Mouse (Mus musculus) mesoderm, embryonic 11.5 days (tissue): ENCODE data around the gene B230118H07Rik.

Experiments used
- DNase-seq: peaks from one replicate; pipeline ENCODE4 v3.0.0-alpha.2; 2012; ENCODE audit warnings: low read depth, low spot score

B230118H07Rik gene

DNA sequence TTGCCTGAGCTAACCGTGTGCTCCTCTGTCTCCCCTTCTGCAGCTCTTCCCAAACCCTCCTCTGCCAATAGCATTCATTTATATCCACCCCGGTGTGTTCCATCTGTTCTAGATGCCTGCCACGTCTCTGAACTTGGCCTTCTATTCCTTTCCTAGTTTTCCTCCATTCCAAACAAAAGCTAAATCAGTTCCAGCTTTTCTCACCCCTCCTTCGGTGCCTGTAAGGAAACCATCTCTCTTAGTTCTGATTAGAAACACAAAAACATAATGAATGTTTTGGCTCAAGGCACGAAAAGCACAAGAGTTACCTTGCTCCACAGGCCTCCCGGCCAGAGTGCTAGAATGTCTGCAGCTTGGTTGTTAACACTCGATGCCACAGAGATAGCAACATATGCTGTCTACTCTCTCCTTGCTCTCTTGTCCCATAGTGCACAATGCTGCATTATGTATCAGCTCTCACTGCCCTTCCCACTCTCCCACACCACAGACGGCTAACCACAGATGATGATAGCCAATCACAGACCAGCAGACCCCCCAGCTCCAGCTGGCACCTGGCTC, at the start of gene B230118H07Rik, which contains the start of gene Rag1:
TSS of gene B230118H07Rik (minus strand) at position 419 of the 558 bp plus-strand sequence.
TSS of gene Rag1 (minus strand) at position 388 of the 558 bp plus-strand sequence.
- no peak for DNase-seq

DNA sequence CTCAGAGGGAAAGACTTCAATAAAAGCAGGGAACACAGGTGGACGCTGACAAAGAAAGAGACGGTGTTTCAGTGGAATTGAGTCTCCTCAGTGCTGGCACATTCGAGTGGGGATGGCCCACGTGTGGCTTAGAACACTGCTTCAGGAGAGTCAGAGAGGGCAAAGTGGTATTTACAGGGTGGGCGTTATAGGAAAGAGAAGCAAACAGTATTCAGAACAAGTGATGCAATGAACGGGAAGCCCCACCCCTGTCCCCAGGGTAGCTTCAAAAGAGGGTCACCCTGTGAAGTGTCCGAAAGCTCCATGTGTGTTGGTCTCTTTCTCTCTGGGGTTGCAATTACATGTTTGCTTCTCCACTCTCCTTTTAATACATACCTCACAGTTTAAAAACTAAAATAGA, 46.3 kb upstream of the B230118H07Rik start:
- DNase-seq: no peak

DNA sequence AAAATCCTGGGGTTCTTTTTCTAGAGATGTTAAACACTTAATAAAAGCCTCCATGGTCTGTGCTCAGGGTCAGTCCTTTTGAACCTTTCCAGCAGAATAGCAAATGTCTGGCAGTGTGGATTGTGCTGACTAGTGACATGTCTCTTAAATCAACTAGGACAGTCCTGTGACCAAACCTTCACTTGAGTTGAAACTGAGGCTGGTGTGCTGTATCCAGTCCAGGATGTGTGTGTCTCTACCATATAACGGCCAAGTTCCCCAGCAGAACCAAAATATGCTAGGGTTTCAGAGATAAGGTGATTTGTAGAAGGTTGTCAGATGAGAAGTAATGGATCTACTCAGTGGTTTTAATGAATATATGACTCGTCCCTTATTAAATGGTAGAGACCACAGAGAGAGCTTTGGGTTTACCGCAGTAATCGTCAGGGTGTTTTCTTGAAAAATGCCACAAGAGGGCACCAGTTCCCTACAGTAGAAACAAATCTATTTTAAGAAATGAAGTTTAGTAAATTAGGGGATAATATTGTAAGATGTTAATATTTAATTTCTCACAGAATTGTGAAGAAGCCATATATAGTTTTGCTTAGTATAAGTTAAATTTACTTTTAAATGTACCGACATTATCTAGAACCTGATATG, 44.4 kb upstream of the B230118H07Rik start:
- DNase-seq: no peak

DNA sequence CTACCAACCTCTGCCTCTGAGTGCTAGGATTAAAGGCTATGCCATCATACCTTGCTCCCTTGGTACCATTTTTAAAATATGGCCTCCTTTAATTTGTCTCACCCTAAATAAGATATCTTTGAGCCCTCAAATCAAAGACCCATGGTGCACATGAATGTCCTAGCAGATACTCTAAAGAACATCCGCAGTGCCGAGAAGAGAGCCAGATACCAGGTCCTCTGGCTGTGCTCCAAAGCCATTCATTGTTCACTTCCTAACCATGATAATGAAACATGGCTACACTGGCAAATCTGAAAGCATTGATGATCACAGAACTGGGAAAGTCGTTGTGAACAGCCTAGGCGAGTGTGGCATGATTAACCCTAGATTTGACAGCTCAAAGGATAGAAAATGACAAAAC, 43.7 kb upstream of the B230118H07Rik start:
- no peak for DNase-seq

DNA sequence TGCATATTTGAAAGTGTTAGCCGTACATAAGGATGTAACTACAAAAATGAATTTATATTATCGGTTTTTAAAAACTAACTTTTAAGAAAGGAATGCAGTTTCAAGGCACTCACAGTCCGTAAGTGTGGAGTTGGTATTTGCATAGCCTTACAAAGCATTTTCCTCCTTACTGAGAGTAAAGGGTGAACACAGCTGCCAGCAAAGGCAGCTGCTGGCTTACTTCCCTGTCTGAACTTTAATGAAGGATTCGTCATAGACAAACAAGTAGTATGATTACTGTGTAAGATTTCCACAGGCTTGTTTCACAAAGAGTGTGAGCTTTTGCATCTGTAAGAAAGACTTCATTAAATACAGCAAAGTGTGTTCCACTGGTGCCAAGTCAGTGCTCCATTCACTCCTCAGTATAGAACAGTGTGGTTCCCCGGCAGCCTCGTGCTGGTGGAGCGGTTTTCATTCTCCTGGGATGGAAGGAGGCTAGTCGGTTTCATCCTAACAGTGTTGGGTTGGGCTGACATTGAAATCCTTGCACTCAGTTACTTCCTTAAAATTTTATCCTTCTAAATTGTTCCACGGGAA, 41.0 kb upstream of the B230118H07Rik start:
- no peak for DNase-seq

DNA sequence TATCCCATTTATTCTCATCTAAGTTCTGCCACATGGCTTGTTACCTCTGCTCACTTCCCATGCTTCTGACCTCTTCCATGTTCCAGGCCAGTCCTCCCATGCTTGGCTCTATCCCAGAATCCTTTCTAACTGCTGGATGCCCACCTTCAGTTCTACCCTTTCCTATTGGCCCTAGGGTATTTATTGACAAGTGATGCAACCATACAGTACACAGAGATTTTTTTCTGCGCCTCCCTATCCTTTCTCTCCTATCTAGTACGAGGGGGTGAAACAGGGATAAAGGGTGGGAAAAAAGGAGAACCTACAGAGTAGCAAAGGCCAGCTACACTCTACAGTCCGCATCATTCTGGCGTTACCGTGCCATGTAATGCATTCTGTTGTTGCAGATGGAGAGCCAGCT, 38.7 kb upstream of the B230118H07Rik start:
- DNase-seq: no peak

DNA sequence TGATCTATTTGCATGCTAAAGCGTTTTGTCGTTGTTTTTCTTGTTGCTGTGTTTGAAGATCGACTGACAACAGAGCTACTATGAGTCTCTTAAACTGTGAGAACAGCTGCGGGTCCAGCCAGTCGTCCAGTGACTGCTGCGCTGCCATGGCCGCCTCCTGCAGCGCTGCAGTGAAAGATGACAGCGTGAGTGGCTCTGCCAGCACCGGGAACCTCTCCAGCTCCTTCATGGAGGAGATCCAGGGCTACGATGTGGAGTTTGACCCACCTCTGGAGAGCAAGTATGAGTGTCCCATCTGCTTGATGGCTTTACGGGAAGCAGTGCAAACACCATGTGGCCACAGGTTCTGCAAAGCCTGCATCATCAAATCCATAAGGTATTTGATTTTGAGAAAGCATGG, 35.1 kb upstream of the B230118H07Rik start:
- no peak for DNase-seq

DNA sequence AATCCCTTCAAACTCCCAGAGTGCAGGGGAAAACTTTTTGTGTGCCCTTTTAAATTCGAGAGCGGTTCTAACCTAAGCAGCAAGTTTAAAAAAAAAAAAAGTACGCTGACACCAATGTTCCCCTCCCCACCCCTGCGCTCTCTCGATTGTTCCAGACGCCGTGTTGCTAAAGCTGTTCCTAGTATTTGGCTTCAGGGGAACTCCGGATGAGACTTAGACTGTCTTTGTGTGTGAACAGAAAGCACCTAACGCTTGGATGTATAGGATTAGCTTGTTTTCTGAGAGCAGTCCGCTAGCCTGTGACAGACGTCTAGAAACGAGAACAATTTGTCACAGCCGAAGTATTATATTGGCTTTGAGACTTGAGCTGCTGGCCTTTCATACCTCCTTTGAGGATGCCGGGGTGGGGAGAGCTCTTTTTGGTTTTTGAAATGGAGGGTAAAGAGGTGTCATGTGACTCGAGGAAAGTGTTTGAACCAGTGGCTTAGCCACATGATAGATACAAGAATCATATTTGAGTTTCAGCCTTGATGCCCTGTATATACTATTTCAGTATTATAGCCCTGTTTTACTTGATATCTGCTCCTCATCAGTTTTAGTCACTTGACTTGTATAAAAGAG, 29.9 kb upstream of the B230118H07Rik start:
- DNase-seq: peak; percentile 13

DNA sequence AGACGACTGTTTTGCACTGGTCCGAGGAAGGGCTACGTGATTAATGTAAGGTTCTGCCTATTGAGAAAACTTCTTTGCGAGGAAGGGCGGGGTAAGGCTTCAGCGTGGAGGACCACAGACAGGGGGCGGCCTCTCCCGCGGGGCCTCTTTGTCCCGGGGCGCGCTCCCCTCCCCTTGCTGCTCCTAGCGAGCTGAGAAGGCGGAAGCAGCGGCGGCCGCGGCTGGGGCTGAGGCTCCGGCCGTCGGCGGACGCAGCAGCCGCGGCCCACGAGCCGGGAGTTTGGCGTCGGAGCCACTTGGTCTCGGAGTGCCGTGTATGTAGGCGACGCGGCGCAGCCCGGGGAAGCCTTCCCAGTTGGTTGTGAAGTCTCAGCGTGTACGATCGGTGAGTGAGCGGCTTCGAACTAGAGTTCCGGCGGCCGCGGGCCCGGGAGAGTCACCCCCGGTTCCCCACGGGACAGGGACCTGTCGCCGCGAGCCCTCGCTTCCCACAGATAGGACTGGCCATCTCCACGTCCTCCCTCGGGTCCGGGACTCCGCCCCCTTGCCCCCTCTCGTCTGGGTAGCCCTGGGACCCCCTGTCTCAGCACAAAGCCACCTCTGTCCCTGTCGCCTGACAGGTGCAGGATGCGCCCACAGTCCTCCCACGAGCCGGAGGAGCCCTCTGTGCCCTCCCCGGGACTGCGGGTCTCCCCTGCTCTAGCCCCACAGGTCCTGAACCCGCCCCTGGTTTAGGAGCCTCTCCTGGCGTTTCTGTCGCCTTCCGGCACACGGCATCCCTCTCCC, 29.1 kb upstream of the B230118H07Rik start, which contains the start of gene Traf6:
TSS of gene Traf6 (plus strand) at position 194 of the 786 bp plus-strand sequence.
- DNase-seq: peak; percentile 86

DNA sequence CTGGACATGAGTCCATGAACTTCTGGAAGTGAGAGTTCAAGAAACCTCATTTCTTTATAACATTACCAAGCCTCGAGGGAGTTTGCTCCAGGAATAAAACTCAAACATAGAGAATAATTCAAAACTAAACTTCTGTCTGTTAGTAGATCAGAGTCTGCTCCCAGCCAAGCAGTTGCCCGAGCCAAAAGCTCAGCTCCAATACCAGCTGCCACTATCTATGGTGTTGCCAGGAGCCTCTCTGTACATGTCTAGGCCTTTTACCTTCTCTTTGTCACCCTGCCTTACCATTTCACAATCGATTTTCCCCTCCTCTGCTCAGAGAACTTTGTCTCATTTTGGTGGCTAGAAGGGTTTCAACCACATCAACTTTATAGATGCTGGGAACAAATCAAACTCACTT, 24.2 kb upstream of the B230118H07Rik start:
- no peak for DNase-seq

DNA sequence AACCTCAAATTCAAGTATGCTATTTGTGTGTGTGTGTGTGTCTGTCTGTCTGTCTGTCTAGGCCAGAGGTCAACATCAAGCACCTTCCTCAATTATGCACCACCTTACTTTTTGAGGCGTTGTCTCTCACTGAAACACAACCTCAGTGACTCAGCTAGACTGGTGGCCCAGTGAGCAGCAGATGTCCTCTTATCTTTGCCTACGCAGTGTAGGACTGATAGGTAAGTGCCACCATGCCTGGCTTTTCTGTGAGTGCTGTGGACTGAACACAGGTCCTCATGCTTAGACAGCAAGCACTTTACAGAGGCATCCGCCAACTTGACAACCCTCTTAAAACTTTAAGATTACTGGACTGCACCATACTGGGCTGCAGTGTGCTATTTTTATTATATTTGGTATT, 19.4 kb upstream of the B230118H07Rik start:
- no peak for DNase-seq

DNA sequence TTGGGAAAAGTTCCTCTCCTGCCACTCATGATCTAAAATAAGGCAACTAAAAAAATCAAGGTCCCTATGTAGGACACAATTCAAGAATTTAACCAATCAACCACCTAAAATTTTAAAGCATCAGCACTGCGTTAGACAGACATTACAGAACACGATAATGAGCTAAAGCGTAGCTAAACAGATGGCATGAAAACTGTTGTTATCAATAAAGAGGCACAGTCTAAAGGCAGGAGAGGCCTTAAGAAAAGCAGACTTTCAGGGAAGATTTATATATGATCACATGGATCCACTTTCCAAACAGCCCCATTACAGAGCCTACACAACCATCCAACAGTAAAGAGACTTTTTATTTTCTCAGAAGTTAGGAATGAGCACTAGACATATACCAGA, 16.4 kb upstream of the B230118H07Rik start:
- no peak for DNase-seq

DNA sequence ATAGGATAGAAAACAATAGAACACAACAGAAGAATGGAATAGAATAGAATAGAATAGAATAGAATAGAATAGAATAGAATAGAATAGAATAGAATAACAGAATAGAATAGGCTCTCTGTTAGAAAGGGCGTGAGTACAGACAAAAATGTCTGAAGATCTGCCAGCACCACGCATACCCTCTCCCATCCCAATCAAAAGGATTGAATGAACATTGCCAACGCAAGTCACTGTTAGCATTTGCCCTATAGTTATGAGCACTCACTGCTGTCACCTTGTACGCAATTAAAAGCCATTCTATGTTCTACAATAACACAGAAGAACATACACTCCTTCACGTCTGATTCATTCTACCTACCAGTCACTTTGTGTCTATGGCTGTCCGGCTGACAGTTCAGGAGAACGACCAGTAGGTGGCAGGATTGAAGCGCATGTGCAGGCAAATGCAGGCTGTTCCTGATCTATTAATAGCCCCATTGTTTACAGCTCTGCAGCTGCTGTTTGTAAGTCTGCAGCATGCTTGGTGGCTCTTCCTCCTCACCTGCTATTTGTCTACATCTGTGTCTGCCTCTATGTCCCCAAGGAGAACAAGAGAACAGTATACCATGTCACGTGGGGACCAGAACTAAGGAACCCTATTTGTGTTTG, 15.8 kb upstream of the B230118H07Rik start:
- peak; percentile 85 for DNase-seq

DNA sequence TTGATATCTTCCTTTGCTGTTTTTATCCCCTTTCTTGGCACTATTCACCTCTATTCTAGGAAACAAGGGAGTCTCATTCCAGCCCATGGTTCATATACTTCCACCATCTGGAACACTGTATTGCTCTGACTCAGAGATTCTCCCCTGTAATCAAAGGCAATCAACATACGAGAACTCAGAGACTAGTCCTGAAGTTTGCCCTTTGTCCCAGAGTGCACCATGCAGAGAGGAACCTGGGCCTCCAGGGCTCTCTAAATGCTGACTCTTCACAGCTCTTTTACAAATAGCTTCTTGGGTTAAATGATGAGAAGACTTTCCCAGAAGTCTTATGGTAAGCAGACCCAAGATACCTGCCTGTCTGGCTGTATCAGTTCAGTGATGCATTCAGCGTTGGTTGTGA, 11.2 kb upstream of the B230118H07Rik start:
- no peak for DNase-seq

DNA sequence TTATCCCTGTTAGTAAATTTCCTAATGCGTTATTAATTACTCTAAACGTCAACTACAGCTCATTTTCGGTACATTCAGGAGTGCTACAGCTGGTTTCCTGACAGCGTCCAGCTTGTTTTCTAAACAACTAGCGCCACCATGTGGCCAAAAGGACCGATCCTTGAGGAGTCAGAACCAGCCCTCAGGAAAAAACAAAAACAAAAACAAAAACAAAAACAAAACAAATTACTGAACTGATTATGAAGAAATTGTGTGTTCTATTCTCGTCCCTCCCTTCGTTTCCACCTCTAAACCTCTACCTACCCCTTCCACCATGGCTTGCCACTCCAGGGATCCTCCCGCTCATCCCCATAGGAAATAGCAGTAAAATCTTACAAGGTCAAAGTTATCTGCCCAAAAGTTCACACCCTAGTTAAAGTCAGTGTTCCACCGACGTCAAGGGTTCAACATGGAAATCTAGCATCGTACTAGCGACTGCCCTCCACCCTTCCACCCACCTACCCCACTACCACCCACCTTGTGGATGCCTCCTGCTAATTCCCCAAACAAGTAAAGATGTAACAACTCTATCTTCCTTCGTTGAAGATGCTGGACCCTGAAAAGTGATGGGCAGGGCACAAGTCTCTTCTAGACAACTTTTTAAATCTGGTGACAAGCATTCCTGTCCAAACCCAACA, 3.7 kb upstream of the B230118H07Rik start:
- DNase-seq: peak; percentile 78

DNA sequence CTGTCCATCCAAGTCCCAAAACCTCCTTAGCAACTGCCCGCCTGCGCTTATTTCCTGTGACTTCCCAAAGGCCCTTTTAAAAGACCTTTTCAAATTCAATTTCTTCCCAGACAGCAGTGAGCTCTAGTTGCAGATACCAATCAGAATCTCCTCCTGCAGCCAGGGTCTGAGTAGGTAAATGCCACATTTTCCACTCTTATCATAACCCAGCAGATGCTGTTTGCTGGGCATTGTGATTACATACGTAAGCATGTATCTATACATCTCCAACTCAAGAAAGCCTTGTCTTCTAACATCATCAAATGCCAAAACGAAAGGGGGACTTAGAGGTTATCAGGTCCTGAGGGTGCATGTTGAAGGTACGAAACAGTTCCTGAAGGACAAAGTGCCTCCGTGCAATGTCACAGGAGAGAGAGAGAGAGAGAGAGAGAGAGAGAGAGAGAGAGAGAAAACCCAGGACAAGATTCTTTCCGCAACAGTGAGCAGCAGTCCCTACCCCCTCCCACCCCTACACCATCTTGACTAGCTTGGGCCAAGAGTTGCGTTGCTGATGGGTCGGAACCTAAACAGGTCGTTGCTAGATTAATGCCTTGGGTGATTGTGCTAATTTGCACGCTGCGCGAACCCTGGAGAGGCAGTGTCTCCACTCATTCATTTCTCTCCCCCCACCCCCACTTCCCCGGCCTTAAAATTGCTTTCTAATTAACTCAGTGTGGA, 3.0 kb upstream of the B230118H07Rik start:
- DNase-seq: peak; percentile 6

DNA sequence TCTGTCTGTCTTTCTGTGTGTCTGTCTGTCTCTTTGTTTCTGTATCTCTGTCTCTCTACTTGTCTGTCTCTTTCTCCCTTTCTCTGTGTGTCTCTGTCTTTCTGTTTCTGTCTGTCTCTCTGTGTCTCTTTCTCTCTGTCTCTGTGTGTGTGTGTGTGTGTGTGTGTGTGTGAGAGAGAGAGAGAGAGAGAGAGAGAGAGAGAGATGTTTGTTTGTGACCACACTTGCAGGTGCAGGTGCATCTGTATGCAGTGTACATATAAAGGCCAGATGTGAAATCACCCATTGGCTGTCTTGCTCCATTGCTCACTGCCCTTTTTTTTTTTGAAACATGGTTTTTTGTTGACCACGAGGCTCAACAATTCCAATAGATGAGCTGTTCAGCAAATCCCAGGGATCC, 1.1 kb upstream of the B230118H07Rik start:
- DNase-seq: no peak

DNA sequence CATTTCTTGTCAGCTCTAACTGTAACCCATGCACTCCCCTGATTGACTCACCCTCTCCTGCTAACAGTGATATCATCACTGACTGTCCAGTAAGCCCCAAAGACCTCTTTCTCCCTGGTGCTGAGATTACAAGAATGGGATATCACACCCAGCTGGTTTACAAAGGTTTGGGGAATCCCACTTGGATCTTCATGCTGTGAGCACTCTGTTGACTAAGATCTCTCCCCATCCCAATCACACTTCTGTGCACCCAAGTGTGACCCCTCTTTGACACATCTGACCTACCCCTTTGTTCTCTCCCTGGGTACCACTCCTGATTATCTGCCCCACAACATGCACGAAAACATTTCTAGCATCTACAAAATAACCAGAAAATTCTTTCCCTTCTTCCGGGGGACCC, 971 bp downstream of the B230118H07Rik start:
- DNase-seq: no peak

DNA sequence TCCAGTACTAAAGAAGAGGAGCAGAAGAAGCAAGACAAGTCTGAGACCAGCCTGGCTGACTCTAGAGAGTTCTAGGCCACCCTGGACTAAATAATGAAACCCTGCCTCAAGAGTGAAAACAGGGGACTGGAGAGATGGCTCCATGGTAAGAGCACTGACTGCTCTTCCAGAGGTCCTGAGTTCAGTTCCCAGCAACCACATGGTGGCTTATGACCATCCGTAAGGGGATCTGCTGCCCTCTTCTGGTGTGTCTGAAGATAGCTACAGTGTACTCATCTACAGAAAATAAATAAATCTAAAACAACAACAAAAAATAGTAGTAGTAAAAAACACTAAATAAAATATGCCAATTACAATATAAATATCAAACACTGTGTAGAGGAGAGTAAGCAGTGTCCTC, 3.5 kb downstream of the B230118H07Rik start:
- no peak for DNase-seq

DNA sequence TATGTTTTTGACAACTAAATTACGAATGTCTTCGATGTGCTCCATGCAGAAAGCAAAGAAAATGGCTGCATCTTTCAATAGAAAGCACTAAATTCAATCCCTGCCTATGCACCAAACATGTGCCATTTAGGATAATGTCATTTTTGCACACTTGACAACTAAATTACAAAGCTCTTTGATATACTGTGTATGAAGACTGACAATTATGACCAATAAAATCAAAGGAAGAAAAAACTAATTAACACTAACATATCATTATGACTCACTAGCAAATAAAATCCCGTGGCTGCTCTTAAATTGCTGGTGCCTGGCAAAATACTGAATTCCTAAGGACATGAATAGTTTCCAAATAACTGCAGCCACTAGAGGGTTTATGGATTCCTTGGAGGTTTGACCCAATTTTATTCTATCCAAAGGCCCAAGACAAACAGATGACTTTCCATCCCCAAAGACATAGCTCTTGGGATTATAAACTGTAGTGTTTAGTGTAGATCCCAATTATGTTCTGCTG, 9.4 kb downstream of the B230118H07Rik start:
- no peak for DNase-seq
